Mouse (Mus musculus) megakaryocyte, embryonic 14.5 days (primary cell): ENCODE results near the gene Dhodh.

Experiments used
- FLI1 ChIP-seq: IDR thresholded peaks from 2 replicates; pipeline ENCODE4 v1.6.1; 2012; ENCODE audit warnings: low read length, inconsistent platforms, mixed read lengths
- GATA1 ChIP-seq: IDR thresholded peaks from 3 replicates; pipeline ENCODE4 v1.6.1; 2012; ENCODE audit warnings: mixed read lengths, low read length, inconsistent platforms, borderline replicate concordance

GRCm38 (mm10) chr8:109544049-109544448 lies 64.4 kb downstream of the Dhodh start:
- TF ChIP-seq FLI1 = no peak
- TF ChIP-seq GATA1 = no peak
